Mouse (Mus musculus): ENCODE data around the gene Rpf1. TPM values are rescaled to one million over a fixed set of nuclear protein-coding genes. Genes with fewer than 3 reads are reported as not detected.

The Rpf1 gene
- total and polyA plus RNA-seq, 3 experiments = 100 to 262 (median 185) TPM

- Histone ChIP-seq H3K9ac (ENCODE audit: insufficient read depth, low read depth) (peak overlapping the region; percentile 96), H3K27me3 (replicated peaks) (no peaks in the 10 kb centered on the region), H3K79me2 (replicated peaks; ENCODE audit: control insufficient read depth, extremely low read depth, insufficient read depth, poor library complexity, severe bottlenecking) (peaks cover 40% of the 10 kb centered on the region), H3K4me3 (replicated peaks in 1 of 3; ENCODE audit: low read depth in 2 of 3, low read length in 2 of 3, poor library complexity in 1 of 3) (peak overlapping the region; percentile 76 to 95 (median 81)), H3K27ac (ENCODE audit: insufficient read depth, low read depth) (peak overlapping the region; percentile 71), H3K9me3 (replicated peaks; ENCODE audit: low read length) (no peaks in the 10 kb centered on the region), H3K4me2 (ENCODE audit: insufficient read depth, low read depth, poor library complexity, severe bottlenecking) (peak overlapping the region; percentile 64; the same call in 1 of the 2 replicates), H3K4me1 (ENCODE audit: control insufficient read depth in 1 of 2, insufficient read depth in 2 of 2) (peaks cover 5 to 49% of the 10 kb centered on the region in 2 experiments; a peak in 2 of 4 replicates), H3K36me3 (replicated peaks in 1 of 2; ENCODE audit: control insufficient read depth in 1 of 2, insufficient read depth in 1 of 2, low read length in 1 of 2) (peaks cover 18 to 37% of the 10 kb centered on the region in 2 experiments)
- peak; percentile 62 for DNase-seq (ENCODE audit: extremely low read depth)
- TF ChIP-seq SIN3A (IDR thresholded peaks at IDR 0.05; ENCODE audit: low read length) (peak; percentile 90), ZNF384 (IDR thresholded peaks at IDR 0.05; ENCODE audit: low read depth, low read length) (peak; percentile 45; the same call in 1 of the 2 replicates), ELF1 (IDR thresholded peaks at IDR 0.05; ENCODE audit: low read depth, low read length) (peak; percentile 56), ZKSCAN1 (IDR thresholded peaks at IDR 0.05; ENCODE audit: borderline replicate concordance, low read depth, low read length) (no peak), UBTF (IDR thresholded peaks at IDR 0.05; ENCODE audit: low read depth, low read length) (peak; percentile 82), IRF4 (IDR thresholded peaks at IDR 0.05; ENCODE audit: low read depth, low read length) (no peak), HCFC1 (IDR thresholded peaks at IDR 0.05; ENCODE audit: low read depth, low read length) (peak; percentile 54), MYC (IDR thresholded peaks at IDR 0.05; ENCODE audit: low read depth, low read length) (0 out of 2 replicates have a peak, but pooled peaks have one; percentile 67), TBP (conservative IDR thresholded peaks at IDR 0.05; ENCODE audit: low read depth, low read length) (0 out of 2 replicates have a peak, but pooled peaks have one; percentile 8), MAZ (IDR thresholded peaks at IDR 0.05; ENCODE audit: low read depth, low read length) (peak; percentile 32), MAX (IDR thresholded peaks at IDR 0.05; ENCODE audit: low read length) (0 out of 2 replicates have a peak, but pooled peaks have one; percentile 16), ETS1 (conservative IDR thresholded peaks at IDR 0.05; ENCODE audit: low read depth, low read length) (no peak), MXI1 (IDR thresholded peaks at IDR 0.05; ENCODE audit: low read depth, low read length) (0 out of 2 replicates have a peak, but pooled peaks have one; percentile 64)
- in situ Hi-C loops (cut with MboI; ENCODE audit: low pct_ligation_motif_present, low pct_unique_long_range_greater_than_20kb, low sequenced_read_pairs) = no loop called here
- dilution Hi-C loops (cut with MboI; ENCODE audit: extremely low pct_ligation_motif_present, extremely low pct_unique_long_range_greater_than_20kb, low sequenced_read_pairs) = no loop called here
Observed at GRCm38 (mm10) chr3:146500003-146500809, 21.0 kb downstream of the Rpf1 start.

- dilution Hi-C loops (cut with MboI; ENCODE audit: extremely low pct_ligation_motif_present, extremely low pct_unique_long_range_greater_than_20kb, low sequenced_read_pairs) = no loop called here
- peak within 1 kb of the TSS; percentile 76 for H3K4me2 ChIP-seq (ENCODE audit: insufficient read depth, low read depth, poor library complexity, severe bottlenecking)
- TF ChIP-seq USF1 (IDR thresholded peaks at IDR 0.05; ENCODE audit: low read depth, low read length) = no peak
- TF ChIP-seq HCFC1 (IDR thresholded peaks at IDR 0.05; ENCODE audit: low read depth, low read length) = peak; percentile 26
- TF ChIP-seq CHD2 (IDR thresholded peaks at IDR 0.05; ENCODE audit: low read length) = peak; percentile 86
- TF ChIP-seq MYC (IDR thresholded peaks at IDR 0.05; ENCODE audit: low read depth, low read length) = 0 out of 2 replicates have a peak, but pooled peaks have one; percentile 41
- peak; percentile 55 for TF ChIP-seq MAX (IDR thresholded peaks at IDR 0.05; ENCODE audit: low read length)
- peak; percentile 21; the same call in 1 of the 2 replicates for TF ChIP-seq BHLHE40 (IDR thresholded peaks at IDR 0.05; ENCODE audit: low read depth, low read length)
- peak; percentile 70; the same call in 1 of the 2 replicates for TF ChIP-seq TCF12 (IDR thresholded peaks at IDR 0.05; ENCODE audit: low read depth, low read length)
- no peak for TF ChIP-seq JUND (conservative IDR thresholded peaks at IDR 0.05; ENCODE audit: low read depth, low read length)
- no peak for TF ChIP-seq MAFK (IDR thresholded peaks at IDR 0.05; ENCODE audit: insufficient replicate concordance, low read length)
- no peak for TF ChIP-seq GABPA (IDR thresholded peaks at IDR 0.05; ENCODE audit: insufficient replicate concordance, low read depth, low read length)
- TF ChIP-seq ZMIZ1 (IDR thresholded peaks at IDR 0.05; ENCODE audit: low read depth, low read length) = peak; percentile 96
- peak; percentile 88 for TF ChIP-seq NRF1 (IDR thresholded peaks at IDR 0.05; ENCODE audit: low read depth, low read length)
- peak; percentile 93 for TF ChIP-seq SIN3A (IDR thresholded peaks at IDR 0.05; ENCODE audit: low read length)
- TF ChIP-seq ZNF384 (IDR thresholded peaks at IDR 0.05; ENCODE audit: low read depth, low read length) = no peak
- TF ChIP-seq MAZ (IDR thresholded peaks at IDR 0.05; ENCODE audit: low read depth, low read length) = peak; percentile 41
- no peak; the same call in 1 of the 2 replicates for TF ChIP-seq ETS1 (conservative IDR thresholded peaks at IDR 0.05; ENCODE audit: low read depth, low read length)
- no peak for TF ChIP-seq TBP (conservative IDR thresholded peaks at IDR 0.05; ENCODE audit: low read depth, low read length)
- no peak for TF ChIP-seq ZC3H11A (IDR thresholded peaks at IDR 0.05; ENCODE audit: low read depth, low read length)
- TF ChIP-seq MXI1 (IDR thresholded peaks at IDR 0.05; ENCODE audit: low read depth, low read length) = no peak; the same call in 1 of the 2 replicates
- TF ChIP-seq SMC3 (IDR thresholded peaks at IDR 0.05; ENCODE audit: low read depth, low read length) = no peak
- no peak for TF ChIP-seq ZKSCAN1 (IDR thresholded peaks at IDR 0.05; ENCODE audit: borderline replicate concordance, low read depth, low read length)
- TF ChIP-seq RAD21 (IDR thresholded peaks at IDR 0.05; ENCODE audit: low read depth, low read length) = no peak
- TF ChIP-seq PAX5 (IDR thresholded peaks at IDR 0.05; ENCODE audit: low read length) = no peak
Observed at GRCm38 (mm10) chr3:146499431-146500002, 21.7 kb downstream of the Rpf1 start, which contains the start of the genes Spata1 and Gng5. Gene Spata1 (minus strand): TSS chr3:146499753. Gene Gng5 (plus strand): TSS chr3:146499807.

More at GRCm38 (mm10) chr3:146499431-146500002, 21.7 kb downstream of the Rpf1 start, which contains the start of the genes Spata1 and Gng5:
- Histone ChIP-seq H3K4me1 (ENCODE audit: control insufficient read depth in 1 of 2, insufficient read depth in 2 of 2) (peaks cover 8 to 51% of the 10 kb centered on the region in 2 experiments; a peak in 3 of 4 replicates), H3K9ac (ENCODE audit: insufficient read depth, low read depth) (peak within 1 kb of the TSS; percentile 97), H3K36me3 (replicated peaks in 1 of 2; ENCODE audit: control insufficient read depth in 1 of 2, insufficient read depth in 1 of 2, low read length in 1 of 2) (peaks cover 16 to 32% of the 10 kb centered on the region in 2 experiments), H3K9me3 (replicated peaks; ENCODE audit: low read length) (no peaks in the 10 kb centered on the region), H3K4me3 (replicated peaks in 1 of 3; ENCODE audit: low read depth in 2 of 3, low read length in 2 of 3, poor library complexity in 1 of 3) (peak within 1 kb of the TSS; percentile 76 to 95 (median 81)), H3K27ac (ENCODE audit: insufficient read depth, low read depth) (peak within 1 kb of the TSS; percentile 71), H3K27me3 (replicated peaks) (no peaks in the 10 kb centered on the region), H3K79me2 (replicated peaks; ENCODE audit: control insufficient read depth, extremely low read depth, insufficient read depth, poor library complexity, severe bottlenecking) (peaks cover 40% of the 10 kb centered on the region)
- in situ Hi-C loops (cut with MboI; ENCODE audit: low pct_ligation_motif_present, low pct_unique_long_range_greater_than_20kb, low sequenced_read_pairs) = loop anchor here (10.0 kb wide), 1 partner anchor 155 kb away; no protein-coding TSS in a partner anchor
- peak; percentile 91 for DNase-seq (ENCODE audit: extremely low read depth)
